Mouse (Mus musculus) neural tube, embryonic 15.5 days (tissue): ENCODE data around the gene Odf3l1. TPM values are rescaled to one million over a fixed set of nuclear protein-coding genes. Genes with fewer than 3 reads are reported as not detected.

Experiments used
- ATAC-seq: fragments of 200-750 bp; cut with Nextera tagmentation; 2 replicates; pipeline ENCODE4 v1.8.0; 2017; ENCODE audit warnings: mild to moderate bottlenecking, moderate TSS enrichment, moderate library complexity; ENCODE audit not compliant: low FRiP score
- H3K27ac ChIP-seq: fragments of 300-500 bp; sonication (generic); replicated peaks from 2 replicates; pipeline ENCODE4 v1.5.1; 2015; ENCODE audit warnings: mild to moderate bottlenecking, inconsistent platforms
- H3K27me3 ChIP-seq: fragments of 300-500 bp; sonication (generic); replicated peaks from 2 replicates; pipeline ENCODE4 v1.6.1; 2015; ENCODE audit warnings: inconsistent platforms
- H3K36me3 ChIP-seq: fragments of 300-500 bp; sonication (generic); 2 replicates; pipeline ENCODE4 v1.6.1; 2015; ENCODE audit warnings: inconsistent platforms
- H3K4me1 ChIP-seq: fragments of 300-500 bp; sonication (generic); 2 replicates; pipeline ENCODE4 v1.6.1; 2015; ENCODE audit warnings: inconsistent platforms
- H3K4me2 ChIP-seq: fragments of 300-500 bp; sonication (generic); 2 replicates; pipeline ENCODE4 v1.6.1; 2015; ENCODE audit warnings: inconsistent platforms, mild to moderate bottlenecking, moderate library complexity
- H3K4me3 ChIP-seq: fragments of 300-500 bp; sonication (generic); replicated peaks from 2 replicates; pipeline ENCODE4 v1.5.1; 2015; ENCODE audit warnings: mild to moderate bottlenecking, inconsistent platforms
- H3K9ac ChIP-seq: fragments of 300-500 bp; sonication (generic); replicated peaks from 2 replicates; pipeline ENCODE4 v1.6.1; 2015; ENCODE audit warnings: mild to moderate bottlenecking, inconsistent platforms
- H3K9me3 ChIP-seq: fragments of 300-500 bp; sonication (generic); replicated peaks from 2 replicates; pipeline ENCODE4 v1.6.1; 2016; ENCODE audit warnings: inconsistent platforms
- WGBS: fragments of 180-500 bp; shearing (Covaris S2); methylation state at CpG from one replicate; pipeline ENCODE4 v1.1.7; 2015; ENCODE audit warnings: mixed read lengths; 5-methylcytosine and 5-hydroxymethylcytosine counted together
- polyA plus RNA-seq: library from polyadenylated mRNA; unstranded; fragments of >200 nt; fragmentation: Nextera tagmentation; extraction: Ambion mirVana; gene quantifications from 2 replicates; pipeline ENCODE4 v1.2.1, GENCODE M21; 2015

Gene Odf3l1
- polyA plus RNA-seq, 1 experiment from 2014 or later: 0.28 TPM

- ATAC-seq: no peak
- Histone ChIP-seq H3K4me2 (no peak overlapping the region), H3K4me1 (peaks cover 44% of the 10 kb centered on the region), H3K9ac (no peak overlapping the region), H3K36me3 (no peaks in the 10 kb centered on the region), H3K9me3 (no peaks in the 10 kb centered on the region), H3K27me3 (0 out of 2 replicates have a peak, but pooled peaks cover 3% of the 10 kb centered on the region), H3K4me3 (no peak overlapping the region), H3K27ac (no peak overlapping the region)
- 30% methylated on average over 7 of the region's 7 CpGs for WGBS
Observed at GRCm38 (mm10) chr9:56843679-56844188, 20.7 kb downstream of the Odf3l1 start.

GRCm38 (mm10) chr9:56842303-56842719 lies 22.2 kb downstream of the Odf3l1 start:
- H3K4me3 ChIP-seq: no peak overlapping the region
- H3K4me1 ChIP-seq: peaks cover 44% of the 10 kb centered on the region
- ATAC-seq: peak; percentile 63
- 0 out of 2 replicates have a peak, but pooled peaks cover 3% of the 10 kb centered on the region for H3K27me3 ChIP-seq
- peak overlapping the region; percentile 43 for H3K27ac ChIP-seq
- no peak overlapping the region for H3K9ac ChIP-seq
- WGBS: 8% methylated on average over 3 of the region's 3 CpGs
- no peaks in the 10 kb centered on the region for H3K36me3 ChIP-seq
- no peaks in the 10 kb centered on the region for H3K9me3 ChIP-seq
- no peak overlapping the region; the same call in 1 of the 2 replicates for H3K4me2 ChIP-seq

- Histone ChIP-seq H3K27me3 (0 out of 2 replicates have a peak, but pooled peaks cover 3% of the 10 kb centered on the region), H3K4me1 (peaks cover 44% of the 10 kb centered on the region), H3K36me3 (no peaks in the 10 kb centered on the region), H3K9me3 (no peaks in the 10 kb centered on the region), H3K27ac (peak overlapping the region; percentile 43; the same call in 1 of the 2 replicates), H3K9ac (no peak overlapping the region), H3K4me3 (no peak overlapping the region), H3K4me2 (no peak overlapping the region; the same call in 1 of the 2 replicates)
- ATAC-seq: no peak
Observed at GRCm38 (mm10) chr9:56841864-56842263, 22.6 kb downstream of the Odf3l1 start.

- ATAC-seq: no peak
- WGBS: 46% methylated on average over 5 of the region's 5 CpGs
- H3K9me3 ChIP-seq: no peaks in the 10 kb centered on the region
- no peaks in the 10 kb centered on the region for H3K36me3 ChIP-seq
- H3K4me3 ChIP-seq: no peak overlapping the region
- H3K9ac ChIP-seq: no peak overlapping the region
- peaks cover 44% of the 10 kb centered on the region for H3K4me1 ChIP-seq
- H3K4me2 ChIP-seq: no peak overlapping the region
- H3K27ac ChIP-seq: no peak overlapping the region
- H3K27me3 ChIP-seq: 0 out of 2 replicates have a peak, but pooled peaks cover 3% of the 10 kb centered on the region
Observed at GRCm38 (mm10) chr9:56840721-56841120, 23.8 kb downstream of the Odf3l1 start.

- H3K9ac ChIP-seq: no peak overlapping the region
- no peaks in the 10 kb centered on the region for H3K9me3 ChIP-seq
- H3K27ac ChIP-seq: no peak overlapping the region
- H3K4me2 ChIP-seq: no peak overlapping the region
- peaks cover 19% of the 10 kb centered on the region for H3K4me1 ChIP-seq
- no peak overlapping the region for H3K4me3 ChIP-seq
- H3K27me3 ChIP-seq: no peaks in the 10 kb centered on the region
- WGBS: 87% methylated on average over 5 of the region's 5 CpGs
- no peak for ATAC-seq
- no peaks in the 10 kb centered on the region for H3K36me3 ChIP-seq
Observed at GRCm38 (mm10) chr9:56835152-56835551, 29.3 kb downstream of the Odf3l1 start.

GRCm38 (mm10) chr9:56832900-56833299 lies 31.6 kb downstream of the Odf3l1 start:
- WGBS: 27% methylated on average over 6 of the region's 6 CpGs
- ATAC-seq: 0 out of 2 replicates have a peak, but pooled peaks have one; percentile 9

GRCm38 (mm10) chr9:56831904-56832303 lies 32.6 kb downstream of the Odf3l1 start:
- Histone ChIP-seq H3K27me3 (no peaks in the 10 kb centered on the region), H3K4me2 (no peak overlapping the region), H3K9me3 (no peaks in the 10 kb centered on the region), H3K36me3 (no peaks in the 10 kb centered on the region), H3K4me3 (no peak overlapping the region), H3K4me1 (peaks cover 38% of the 10 kb centered on the region), H3K27ac (no peak overlapping the region), H3K9ac (no peak overlapping the region)
- ATAC-seq: no peak
- WGBS: 89% methylated on average over 3 of the region's 3 CpGs

More at GRCm38 (mm10) chr9:56832900-56833299, 31.6 kb downstream of the Odf3l1 start:
- H3K9me3 ChIP-seq: no peaks in the 10 kb centered on the region
- no peaks in the 10 kb centered on the region for H3K36me3 ChIP-seq
- H3K4me3 ChIP-seq: no peak overlapping the region
- no peak overlapping the region for H3K4me2 ChIP-seq
- H3K27me3 ChIP-seq: no peaks in the 10 kb centered on the region
- H3K9ac ChIP-seq: no peak overlapping the region
- no peak overlapping the region for H3K27ac ChIP-seq
- peaks cover 37% of the 10 kb centered on the region for H3K4me1 ChIP-seq

GRCm38 (mm10) chr9:56830162-56830561 lies 34.3 kb downstream of the Odf3l1 start:
- Histone ChIP-seq H3K36me3 (no peaks in the 10 kb centered on the region), H3K27ac (no peak overlapping the region), H3K4me2 (no peak overlapping the region), H3K9ac (no peak overlapping the region), H3K4me3 (no peak overlapping the region), H3K27me3 (0 out of 2 replicates have a peak, but pooled peaks cover 5% of the 10 kb centered on the region), H3K9me3 (no peaks in the 10 kb centered on the region), H3K4me1 (peaks cover 48% of the 10 kb centered on the region)
- 14% methylated on average over 4 of the region's 4 CpGs for WGBS
- no peak for ATAC-seq

GRCm38 (mm10) chr9:56828841-56829240 lies 35.6 kb downstream of the Odf3l1 start:
- H3K4me1 ChIP-seq: peaks cover 59% of the 10 kb centered on the region
- no peaks in the 10 kb centered on the region for H3K36me3 ChIP-seq
- H3K4me3 ChIP-seq: no peak overlapping the region
- H3K9ac ChIP-seq: no peak overlapping the region
- H3K4me2 ChIP-seq: no peak overlapping the region
- whole genome bisulfite sequencing: 65% methylated on average over 6 of the region's 6 CpGs
- H3K27me3 ChIP-seq: 0 out of 2 replicates have a peak, but pooled peaks cover 5% of the 10 kb centered on the region
- no peaks in the 10 kb centered on the region for H3K9me3 ChIP-seq
- ATAC-seq: no peak
- no peak overlapping the region for H3K27ac ChIP-seq

GRCm38 (mm10) chr9:56828146-56828545 lies 36.3 kb downstream of the Odf3l1 start:
- no peak overlapping the region for H3K4me2 ChIP-seq
- 27% methylated on average over 9 of the region's 9 CpGs for WGBS
- H3K27me3 ChIP-seq: 0 out of 2 replicates have a peak, but pooled peaks cover 5% of the 10 kb centered on the region
- H3K36me3 ChIP-seq: no peaks in the 10 kb centered on the region
- no peak overlapping the region for H3K9ac ChIP-seq
- ATAC-seq: no peak
- H3K27ac ChIP-seq: no peak overlapping the region
- H3K9me3 ChIP-seq: no peaks in the 10 kb centered on the region
- H3K4me3 ChIP-seq: no peak overlapping the region
- H3K4me1 ChIP-seq: peaks cover 52% of the 10 kb centered on the region

GRCm38 (mm10) chr9:56825476-56826213 lies 38.8 kb downstream of the Odf3l1 start:
- peak; percentile 60 for ATAC-seq
- peak overlapping the region; percentile 25 for H3K4me3 ChIP-seq
- no peaks in the 10 kb centered on the region for H3K9me3 ChIP-seq
- H3K9ac ChIP-seq: peak overlapping the region; percentile 23; the same call in 1 of the 2 replicates
- no peaks in the 10 kb centered on the region for H3K36me3 ChIP-seq
- 12% methylated on average over 21 of the region's 21 CpGs for WGBS
- H3K4me2 ChIP-seq: peak overlapping the region; percentile 57
- H3K27me3 ChIP-seq: 0 out of 2 replicates have a peak, but pooled peaks cover 5% of the 10 kb centered on the region
- H3K27ac ChIP-seq: peak overlapping the region; percentile 60; the same call in 1 of the 2 replicates
- peaks cover 46% of the 10 kb centered on the region for H3K4me1 ChIP-seq

- H3K4me2 ChIP-seq: peak overlapping the region; percentile 57; the same call in 1 of the 2 replicates
- H3K27me3 ChIP-seq: 0 out of 2 replicates have a peak, but pooled peaks cover 5% of the 10 kb centered on the region
- no peak overlapping the region for H3K4me3 ChIP-seq
- WGBS: 7% methylated on average over 3 of the region's 3 CpGs
- no peak overlapping the region for H3K9ac ChIP-seq
- ATAC-seq: 0 out of 2 replicates have a peak, but pooled peaks have one; percentile 48
- H3K4me1 ChIP-seq: peaks cover 38% of the 10 kb centered on the region
- no peak overlapping the region; the same call in 1 of the 2 replicates for H3K27ac ChIP-seq
- no peaks in the 10 kb centered on the region for H3K9me3 ChIP-seq
- no peaks in the 10 kb centered on the region for H3K36me3 ChIP-seq
Observed at GRCm38 (mm10) chr9:56824900-56825299, 39.6 kb downstream of the Odf3l1 start.
